Mouse (Mus musculus) cerebellum, adult 2 months (tissue): ENCODE data around the gene Spop. TPM values are rescaled to one million over a fixed set of nuclear protein-coding genes. Genes with fewer than 3 reads are reported as not detected.
A peak's percentile ranks its signal among the peaks of the same experiment; 100 is the strongest.
"Not testable (repeated sequence)": the region's sequence is repeated elsewhere in the genome, so short reads cannot be mapped to it uniquely, and the experiment has no call there.

Experiments
- DNase-seq, 2 experiments: peaks; one replicate each; pipeline ENCODE4 v3.0.0; 2021
- H3K27ac ChIP-seq: fragments of 200-500 bp; 2 replicates; pipeline ENCODE4 v1.5.1; 2012; ENCODE audit warnings: low read length, control low read depth, inconsistent platforms; ENCODE audit not compliant: insufficient read depth
- H3K27me3 ChIP-seq: fragments of 200-500 bp; 2 replicates; pipeline ENCODE4 v1.6.1; 2012; ENCODE audit warnings: inconsistent platforms, mild to moderate bottlenecking, low read length, moderate library complexity; ENCODE audit not compliant: control insufficient read depth, insufficient read depth
- H3K4me1 ChIP-seq: fragments of 200-500 bp; 2 replicates; pipeline ENCODE4 v1.6.1; 2011; ENCODE audit warnings: low read length; ENCODE audit not compliant: control insufficient read depth, insufficient read depth
- H3K4me3 ChIP-seq: fragments of 200-500 bp; replicated peaks from 2 replicates; pipeline ENCODE3; 2011; ENCODE audit warnings: mild to moderate bottlenecking, low read depth, low read length, control low read depth; ENCODE audit not compliant: insufficient read depth
- CTCF ChIP-seq: fragments of 200-500 bp; IDR thresholded peaks from 2 replicates; pipeline ENCODE4 v1.5.1; 2011; ENCODE audit warnings: low read depth, mild to moderate bottlenecking, control low read depth, low read length, moderate library complexity, borderline replicate concordance; ENCODE audit not compliant: insufficient read depth
- POLR2A ChIP-seq: fragments of 200-500 bp; IDR thresholded peaks from 2 replicates; pipeline ENCODE4 v1.6.1; 2011; ENCODE audit warnings: low read length, control low read depth, borderline replicate concordance; ENCODE audit not compliant: insufficient read depth
- WGBS: fragments of 180-500 bp; shearing (Covaris S2); methylation state at CpG from one replicate; pipeline ENCODE4 v1.1.7; 2018; 5-methylcytosine and 5-hydroxymethylcytosine counted together
- polyA plus RNA-seq: library from polyadenylated mRNA; depleted of rRNA; stranded (reverse); fragments of >200 nt; gene quantifications from 2 replicates; pipeline ENCODE4 v1.2.3, GENCODE M21; 2012

The Spop gene
- polyA plus RNA-seq, 1 experiment: 149 TPM

DNA sequence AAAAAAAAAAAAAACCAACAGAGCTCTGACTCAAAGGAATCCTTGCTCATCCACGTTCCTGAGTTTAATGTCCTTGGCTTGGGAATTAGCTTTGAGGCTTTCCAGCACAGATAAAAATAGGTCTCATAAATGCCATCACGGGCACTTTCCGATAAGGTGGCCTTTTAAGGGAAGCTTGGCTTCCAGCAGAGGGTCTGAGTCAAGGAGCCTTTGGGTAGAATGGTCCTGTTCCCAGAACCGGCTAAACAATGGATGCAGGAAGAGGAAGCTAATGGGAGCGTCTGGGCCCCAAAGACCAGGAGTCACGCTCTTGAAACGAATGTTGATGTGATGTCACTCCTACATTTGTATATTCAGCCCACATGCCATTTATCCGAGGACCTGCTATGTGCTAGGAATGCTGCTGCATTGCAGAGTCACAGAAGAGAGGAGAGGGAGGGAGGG is 11.2 kb upstream of the Spop start:
- 13% methylated on average over 8 of the region's 8 CpGs for WGBS
- peak; percentile 56 to 74 for DNase-seq
- no peak overlapping the region for H3K4me3 ChIP-seq
- H3K4me1 ChIP-seq: peaks cover 39% of the 10 kb centered on the region
- peak overlapping the region; percentile 93 for H3K27ac ChIP-seq
- no peak for TF ChIP-seq CTCF
- no peak for TF ChIP-seq POLR2A
- H3K27me3 ChIP-seq: no peaks in the 10 kb centered on the region

DNA sequence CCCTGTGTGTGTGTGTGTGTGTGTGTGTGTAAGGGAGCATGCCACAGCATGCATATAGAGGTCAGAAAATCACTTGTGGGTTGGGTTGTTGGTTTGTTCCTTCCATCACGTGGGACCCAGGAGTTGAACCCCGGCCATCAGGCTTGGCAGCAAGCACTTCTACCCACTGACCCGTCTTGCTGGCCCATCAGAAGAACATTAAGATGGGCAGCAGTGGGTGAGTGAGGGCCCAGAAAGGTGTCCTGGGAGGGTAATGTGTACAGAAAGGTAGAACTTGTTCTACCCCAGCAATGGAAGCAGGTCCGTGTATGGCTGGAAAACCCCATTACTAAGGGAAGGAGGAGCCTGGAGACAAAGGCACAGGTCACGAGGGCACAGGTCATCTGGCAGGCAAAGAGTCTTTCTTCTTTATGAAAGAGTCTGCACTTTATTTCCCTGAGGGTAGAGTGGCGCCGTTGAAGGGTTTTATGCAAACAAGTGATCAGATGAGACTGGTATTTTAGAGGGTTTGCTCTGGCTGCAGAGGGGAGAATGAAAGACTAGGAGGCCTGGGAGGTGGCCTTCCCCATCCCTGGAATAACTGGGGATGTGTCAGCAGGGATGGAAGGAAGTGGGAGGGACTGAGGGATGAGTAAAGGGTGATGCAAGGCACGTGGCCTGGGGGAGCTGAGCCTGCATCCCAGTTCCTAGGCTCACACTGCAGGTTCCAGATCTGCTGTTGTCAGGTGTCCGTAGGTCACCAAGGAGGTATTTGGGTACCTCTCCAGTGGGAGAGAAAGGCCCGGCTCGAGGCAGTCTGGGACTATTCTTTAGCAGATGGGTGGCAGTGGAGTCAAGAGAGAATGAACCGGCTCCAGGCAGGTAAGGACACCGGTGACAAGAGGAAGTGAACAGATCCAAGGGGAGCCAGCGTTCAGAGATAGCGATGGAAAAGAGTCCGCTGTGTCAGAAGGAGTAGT is 10.2 kb upstream of the Spop start:
- peak in 1 of 2 experiments; percentile 56 for DNase-seq
- H3K4me3 ChIP-seq: no peak overlapping the region
- peaks cover 32% of the 10 kb centered on the region for H3K4me1 ChIP-seq
- TF ChIP-seq POLR2A (no peak), CTCF (no peak)
- peak overlapping the region; percentile 15; the same call in 1 of the 2 replicates for H3K27ac ChIP-seq
- 59% methylated on average over 16 of the region's 16 CpGs for WGBS
- H3K27me3 ChIP-seq: no peaks in the 10 kb centered on the region

DNA sequence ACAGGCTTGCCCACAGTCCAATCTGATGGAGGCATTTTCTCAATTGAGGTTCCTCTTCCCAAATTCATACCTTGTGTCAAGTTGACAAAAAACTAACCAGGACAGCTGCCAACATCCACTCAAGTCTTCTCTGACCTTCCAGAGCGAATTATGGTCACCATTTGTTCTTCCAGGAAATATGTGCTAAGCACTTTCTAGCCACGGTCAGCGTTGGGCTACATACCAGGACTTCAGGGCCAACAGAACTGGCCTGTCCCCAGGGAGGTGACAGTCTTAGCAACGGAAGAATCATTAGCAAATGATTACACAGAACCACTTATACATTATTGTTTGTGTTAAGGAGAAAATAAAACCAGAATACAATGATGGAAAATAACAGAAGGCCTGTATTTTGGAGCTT is 8.1 kb upstream of the Spop start:
- Histone ChIP-seq H3K27ac (no peak overlapping the region), H3K4me1 (peaks cover 23% of the 10 kb centered on the region), H3K27me3 (no peaks in the 10 kb centered on the region), H3K4me3 (no peak overlapping the region)
- WGBS: 48% methylated on average over 4 of the region's 4 CpGs
- TF ChIP-seq CTCF (no peak), POLR2A (no peak)
- no peak for DNase-seq

DNA sequence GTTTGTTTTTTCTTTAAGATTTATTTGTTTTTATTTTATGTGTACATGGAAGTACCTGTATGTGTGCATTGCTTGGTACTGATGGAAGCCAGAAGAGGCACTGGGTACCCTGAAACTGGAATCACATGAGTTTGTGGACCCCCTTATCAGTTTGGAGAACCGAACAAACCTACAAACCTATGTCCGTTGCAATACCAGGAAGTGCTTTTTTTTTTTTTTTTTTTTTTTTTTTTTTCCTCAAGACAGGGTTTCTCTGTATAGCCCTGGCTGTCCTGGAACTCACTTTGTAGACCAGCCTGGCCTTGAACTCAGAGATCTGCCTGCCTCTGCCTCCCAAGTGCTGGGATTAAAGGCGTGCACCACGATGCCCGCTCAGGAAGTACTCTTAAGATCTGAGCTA is 7.5 kb upstream of the Spop start:
- not testable (repeated sequence) for H3K27ac ChIP-seq, H3K27me3 ChIP-seq, DNase-seq, H3K4me3 ChIP-seq
- H3K4me1 ChIP-seq: peaks cover 23% of the 10 kb centered on the region
- 94% methylated on average over 5 of the region's 5 CpGs for WGBS

DNA sequence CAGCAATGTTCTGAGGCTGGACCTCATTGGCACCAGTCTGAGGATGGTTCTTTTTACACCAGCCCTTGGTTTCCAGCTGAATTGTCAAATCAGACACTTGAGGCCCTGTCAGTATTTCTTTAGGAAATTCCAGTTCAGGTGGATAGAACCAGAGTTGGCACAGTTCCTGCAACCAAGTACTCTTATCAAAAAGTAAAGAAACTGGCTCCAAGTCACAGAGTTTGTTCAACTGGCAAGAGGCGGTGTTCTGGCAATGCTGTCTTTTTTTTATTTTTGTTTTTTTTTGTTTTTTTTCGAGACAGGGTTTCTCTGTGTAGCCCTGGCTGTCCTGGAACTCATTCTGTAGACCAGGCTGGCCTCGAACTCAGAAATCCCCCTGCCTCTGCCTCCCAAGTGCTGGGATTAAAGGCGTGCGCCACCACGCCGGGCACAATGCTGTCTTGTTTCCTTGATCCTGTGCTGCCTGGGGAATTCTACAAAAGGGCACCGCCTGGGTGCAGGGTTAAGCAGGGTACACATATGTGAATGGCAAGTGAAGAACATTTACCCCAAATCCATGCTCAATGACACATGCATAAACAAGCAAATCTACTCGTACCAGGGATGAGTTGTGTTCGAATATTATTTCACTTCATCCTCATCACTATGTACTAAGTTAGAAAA is 4.3 kb upstream of the Spop start:
- TF ChIP-seq POLR2A (no peak), CTCF (no peak)
- DNase-seq: no peak
- WGBS: 89% methylated on average over 10 of the region's 10 CpGs
- Histone ChIP-seq H3K4me3 (no peak overlapping the region), H3K27ac (no peak overlapping the region), H3K4me1 (0 out of 2 replicates have a peak, but pooled peaks cover under 1% of the 10 kb centered on the region), H3K27me3 (no peaks in the 10 kb centered on the region)

DNA sequence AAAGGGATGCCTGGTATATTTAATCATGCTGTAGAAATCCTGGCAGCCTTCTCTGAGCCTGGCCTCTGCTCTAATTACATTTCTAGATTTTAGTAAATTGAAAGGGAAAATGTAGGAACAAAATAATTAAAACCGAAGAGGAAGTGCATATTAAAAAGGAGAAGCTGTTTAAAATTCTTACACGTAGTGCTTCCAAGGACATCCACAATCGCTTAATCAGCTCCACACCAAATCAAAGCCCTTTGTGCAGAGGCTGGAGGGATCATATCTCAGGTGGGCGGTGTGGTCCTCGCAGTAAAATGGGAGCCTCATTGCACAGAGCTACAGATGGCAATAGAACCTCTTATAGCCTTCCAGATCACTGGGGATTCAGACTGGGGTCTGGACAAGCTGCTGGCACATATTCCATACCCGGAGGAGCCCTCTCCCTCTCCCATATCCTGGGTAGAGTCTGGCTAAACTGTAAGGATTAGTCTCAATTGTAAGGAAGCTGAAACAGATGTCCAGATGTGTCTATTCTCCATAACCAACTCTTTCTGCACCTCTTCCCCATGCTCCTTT is 2.3 kb upstream of the Spop start:
- H3K4me1 ChIP-seq: peaks cover 3% of the 10 kb centered on the region; the same call in 1 of the 2 replicates
- no peaks in the 10 kb centered on the region for H3K27me3 ChIP-seq
- TF ChIP-seq POLR2A: no peak
- TF ChIP-seq CTCF: no peak
- no peak for DNase-seq
- 36% methylated on average over 6 of the region's 6 CpGs for WGBS
- H3K27ac ChIP-seq: no peak overlapping the region
- H3K4me3 ChIP-seq: no peak overlapping the region

DNA sequence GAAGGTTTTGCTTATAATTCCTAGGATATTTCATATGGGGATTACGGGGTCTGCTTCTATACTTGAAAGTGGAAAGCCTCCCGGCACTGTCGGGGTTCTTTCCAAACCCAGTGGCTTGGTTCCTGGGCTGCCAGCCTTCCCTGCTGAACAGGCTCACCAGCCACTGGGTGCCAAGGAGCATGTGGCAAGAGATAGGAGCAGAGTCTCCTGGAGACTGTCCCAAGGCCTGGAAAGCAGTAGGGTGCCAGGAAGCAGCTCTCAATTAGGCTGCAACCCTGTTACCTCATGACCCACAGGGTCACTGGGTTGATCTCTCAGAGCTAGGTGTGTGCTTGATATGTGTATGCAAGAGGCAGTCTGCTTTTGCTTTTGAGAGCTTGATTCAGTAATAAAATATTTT is 1.3 kb upstream of the Spop start:
- TF ChIP-seq CTCF (no peak), POLR2A (no peak)
- no peak overlapping the region for H3K4me3 ChIP-seq
- 13% methylated on average over 3 of the region's 3 CpGs for WGBS

More for the DNA sequence above, 1.3 kb upstream of the Spop start:
- DNase-seq: peak in 1 of 2 experiments; percentile 54
- Histone ChIP-seq H3K27me3 (no peaks in the 10 kb centered on the region), H3K4me1 (peaks cover 3% of the 10 kb centered on the region; the same call in 1 of the 2 replicates), H3K27ac (no peak overlapping the region)
